Mouse (Mus musculus): ENCODE measurements around the gene Sh2b1. TPM values are rescaled to one million over a fixed set of nuclear protein-coding genes. Genes with fewer than 3 reads are reported as not detected.

Sh2b1 gene
- polyA plus RNA-seq, 1 experiment from 2014 or later, result 44.3 TPM

DNA sequence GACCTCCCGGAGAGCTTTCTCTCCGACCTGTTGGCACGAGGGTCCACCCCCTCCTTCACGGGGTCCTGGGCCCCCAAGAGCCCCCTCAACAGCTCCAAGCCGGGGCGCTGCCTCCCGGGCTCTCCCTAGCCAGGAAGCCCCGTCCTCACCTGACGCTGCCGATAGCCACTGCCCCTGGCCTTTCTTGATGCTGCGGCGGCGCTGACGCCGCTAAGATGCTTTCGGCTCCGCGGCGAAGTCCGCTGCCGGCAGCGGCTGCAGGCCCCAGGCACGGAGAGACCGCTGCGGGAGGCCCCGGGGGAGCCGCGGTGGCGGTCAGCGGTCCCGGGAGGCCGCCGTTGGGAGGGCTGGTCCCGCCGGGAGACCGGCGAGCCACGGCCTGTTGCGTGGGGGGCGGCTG, 27.5 kb upstream of the Sh2b1 start:
- H3K36me3 ChIP-seq (ENCODE audit: control insufficient read depth, insufficient read depth, low read length), result peaks cover 36% of the 10 kb centered on the region
- peak overlapping the region; percentile 91 for H3K4me2 ChIP-seq (ENCODE audit: low read depth, low read length)
- peak overlapping the region; percentile 95 for H3K4me3 ChIP-seq (ENCODE audit: low read depth, low read length)
- H3K9me3 ChIP-seq (ENCODE audit: control insufficient read depth, low read length), result no peaks in the 10 kb centered on the region
- H3K27ac ChIP-seq (replicated peaks; ENCODE audit: low read depth, low read length), result peak overlapping the region; percentile 100
- peaks cover 6% of the 10 kb centered on the region; the same call in 1 of the 2 replicates for H3K4me1 ChIP-seq (ENCODE audit: control insufficient read depth, insufficient read depth, low read length)
- H3K9ac ChIP-seq (ENCODE audit: low read depth, low read length), result peak overlapping the region; percentile 100
- 0% methylated on average over 16 of the region's 40 CpGs for WGBS
- ATAC-seq (ENCODE audit: low read depth) (no peak), DNase-seq (ENCODE audit: low spot score) (no peak)
- no peaks in the 10 kb centered on the region for H3K27me3 ChIP-seq (replicated peaks; ENCODE audit: control insufficient read depth, insufficient read depth, low read length)

- H3K4me3 ChIP-seq (ENCODE audit: low read depth, low read length), result peak overlapping the region; percentile 95
- peak overlapping the region; percentile 100 for H3K9ac ChIP-seq (ENCODE audit: low read depth, low read length)
- H3K4me2 ChIP-seq (ENCODE audit: low read depth, low read length), result peak overlapping the region; percentile 91
- peak overlapping the region; percentile 100 for H3K27ac ChIP-seq (replicated peaks; ENCODE audit: low read depth, low read length)
- peak; percentile 89 for ATAC-seq (ENCODE audit: low read depth)
- H3K4me1 ChIP-seq (ENCODE audit: control insufficient read depth, insufficient read depth, low read length), result peaks cover 6% of the 10 kb centered on the region; the same call in 1 of the 2 replicates
- peaks cover 41% of the 10 kb centered on the region for H3K36me3 ChIP-seq (ENCODE audit: control insufficient read depth, insufficient read depth, low read length)
- 0% methylated on average over 30 of the region's 57 CpGs for WGBS
- peak; percentile 99 for DNase-seq (ENCODE audit: low spot score)
- no peaks in the 10 kb centered on the region for H3K27me3 ChIP-seq (replicated peaks; ENCODE audit: control insufficient read depth, insufficient read depth, low read length)
- H3K9me3 ChIP-seq (ENCODE audit: control insufficient read depth, low read length), result no peaks in the 10 kb centered on the region
Measured at GRCm38 (mm10) chr7:126502023-126502741, 27.0 kb upstream of the Sh2b1 start.

GRCm38 (mm10) chr7:126501684-126502022, 26.4 kb upstream of the Sh2b1 start:
- Histone ChIP-seq H3K4me1 (ENCODE audit: control insufficient read depth, insufficient read depth, low read length) (peaks cover 6% of the 10 kb centered on the region; the same call in 1 of the 2 replicates), H3K9ac (ENCODE audit: low read depth, low read length) (peak overlapping the region; percentile 100), H3K9me3 (ENCODE audit: control insufficient read depth, low read length) (no peaks in the 10 kb centered on the region), H3K36me3 (ENCODE audit: control insufficient read depth, insufficient read depth, low read length) (peaks cover 47% of the 10 kb centered on the region), H3K27me3 (replicated peaks; ENCODE audit: control insufficient read depth, insufficient read depth, low read length) (no peaks in the 10 kb centered on the region), H3K4me2 (ENCODE audit: low read depth, low read length) (peak overlapping the region; percentile 91), H3K27ac (replicated peaks; ENCODE audit: low read depth, low read length) (peak overlapping the region; percentile 100), H3K4me3 (ENCODE audit: low read depth, low read length) (peak overlapping the region; percentile 95)
- 3% methylated on average over 9 of the region's 9 CpGs for WGBS
- no peak for ATAC-seq (ENCODE audit: low read depth)
- no peak for DNase-seq (ENCODE audit: low spot score)

DNA sequence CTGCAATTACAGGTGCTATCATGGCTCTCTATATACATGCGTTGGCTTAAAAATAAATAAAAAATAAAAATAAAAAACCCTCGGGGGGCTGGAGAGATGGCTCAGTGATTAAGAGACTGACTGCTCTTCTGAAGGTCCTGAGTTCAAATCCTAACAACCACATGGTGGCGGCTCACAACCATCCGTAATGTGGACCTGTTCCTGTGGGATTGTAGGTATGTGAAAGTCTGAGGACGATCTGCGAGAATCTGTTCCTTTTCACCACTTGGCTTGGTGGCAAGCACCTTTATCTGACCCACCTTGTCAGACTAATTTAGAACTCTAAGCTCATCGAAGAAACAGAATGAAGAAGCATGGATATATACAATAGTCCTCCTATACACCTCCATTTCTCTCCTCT, 24.2 kb upstream of the Sh2b1 start:
- DNase-seq (ENCODE audit: low spot score), result no peak
- Histone ChIP-seq H3K9ac (ENCODE audit: low read depth, low read length) (no peak overlapping the region), H3K4me3 (ENCODE audit: low read depth, low read length) (no peak overlapping the region), H3K27me3 (replicated peaks; ENCODE audit: control insufficient read depth, insufficient read depth, low read length) (no peaks in the 10 kb centered on the region), H3K9me3 (ENCODE audit: control insufficient read depth, low read length) (no peaks in the 10 kb centered on the region), H3K4me2 (ENCODE audit: low read depth, low read length) (no peak overlapping the region), H3K36me3 (ENCODE audit: control insufficient read depth, insufficient read depth, low read length) (peaks cover 69% of the 10 kb centered on the region), H3K4me1 (ENCODE audit: control insufficient read depth, insufficient read depth, low read length) (peaks cover 6% of the 10 kb centered on the region; the same call in 1 of the 2 replicates), H3K27ac (replicated peaks; ENCODE audit: low read depth, low read length) (no peak overlapping the region)
- no peak for ATAC-seq (ENCODE audit: low read depth)
- WGBS, result 92% methylated on average over 7 of the region's 7 CpGs

GRCm38 (mm10) chr7:126497966-126498365, 22.7 kb upstream of the Sh2b1 start:
- Histone ChIP-seq H3K4me3 (ENCODE audit: low read depth, low read length) (no peak overlapping the region), H3K27me3 (replicated peaks; ENCODE audit: control insufficient read depth, insufficient read depth, low read length) (no peaks in the 10 kb centered on the region), H3K4me2 (ENCODE audit: low read depth, low read length) (no peak overlapping the region), H3K36me3 (ENCODE audit: control insufficient read depth, insufficient read depth, low read length) (peaks cover 83% of the 10 kb centered on the region), H3K4me1 (ENCODE audit: control insufficient read depth, insufficient read depth, low read length) (no peaks in the 10 kb centered on the region), H3K9me3 (ENCODE audit: control insufficient read depth, low read length) (no peaks in the 10 kb centered on the region), H3K27ac (replicated peaks; ENCODE audit: low read depth, low read length) (no peak overlapping the region), H3K9ac (ENCODE audit: low read depth, low read length) (no peak overlapping the region)
- no peak for DNase-seq (ENCODE audit: low spot score)
- ATAC-seq (ENCODE audit: low read depth), result no peak
- 92% methylated on average over 12 of the region's 12 CpGs for WGBS

DNA sequence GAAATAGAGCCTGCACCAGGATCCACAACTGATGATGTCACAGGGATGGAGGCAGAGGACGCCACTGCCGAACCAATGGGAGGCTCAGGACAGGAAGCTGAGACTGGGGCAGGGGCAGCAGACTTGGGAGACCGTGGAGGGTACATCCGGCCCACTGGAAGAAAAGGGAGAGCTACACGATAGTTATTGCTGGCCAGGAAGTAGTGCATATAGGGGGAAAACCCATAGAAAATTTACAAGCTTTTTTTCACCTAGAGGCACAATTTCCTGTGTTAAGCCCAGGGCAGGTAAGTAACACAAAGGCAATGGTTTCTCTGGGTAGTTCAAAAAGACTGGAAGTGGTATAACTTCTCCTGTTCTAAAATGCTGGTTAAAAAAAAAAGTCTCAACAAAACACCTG, 21.3 kb upstream of the Sh2b1 start:
- no peak overlapping the region for H3K27ac ChIP-seq (replicated peaks; ENCODE audit: low read depth, low read length)
- no peak overlapping the region for H3K4me2 ChIP-seq (ENCODE audit: low read depth, low read length)
- no peaks in the 10 kb centered on the region for H3K9me3 ChIP-seq (ENCODE audit: control insufficient read depth, low read length)
- no peak for ATAC-seq (ENCODE audit: low read depth)
- no peaks in the 10 kb centered on the region for H3K27me3 ChIP-seq (replicated peaks; ENCODE audit: control insufficient read depth, insufficient read depth, low read length)
- no peak overlapping the region for H3K4me3 ChIP-seq (ENCODE audit: low read depth, low read length)
- H3K9ac ChIP-seq (ENCODE audit: low read depth, low read length), result no peak overlapping the region
- 79% methylated on average over 5 of the region's 5 CpGs for WGBS
- peaks cover 98% of the 10 kb centered on the region for H3K36me3 ChIP-seq (ENCODE audit: control insufficient read depth, insufficient read depth, low read length)
- no peaks in the 10 kb centered on the region for H3K4me1 ChIP-seq (ENCODE audit: control insufficient read depth, insufficient read depth, low read length)
- DNase-seq (ENCODE audit: low spot score), result no peak

- no peak overlapping the region for H3K4me2 ChIP-seq (ENCODE audit: low read depth, low read length)
- no peaks in the 10 kb centered on the region for H3K4me1 ChIP-seq (ENCODE audit: control insufficient read depth, insufficient read depth, low read length)
- no peak overlapping the region for H3K27ac ChIP-seq (replicated peaks; ENCODE audit: low read depth, low read length)
- DNase-seq (ENCODE audit: low spot score) (no peak), ATAC-seq (ENCODE audit: low read depth) (no peak)
- H3K4me3 ChIP-seq (ENCODE audit: low read depth, low read length), result no peak overlapping the region
- peaks cover 97% of the 10 kb centered on the region for H3K36me3 ChIP-seq (ENCODE audit: control insufficient read depth, insufficient read depth, low read length)
- no peaks in the 10 kb centered on the region for H3K27me3 ChIP-seq (replicated peaks; ENCODE audit: control insufficient read depth, insufficient read depth, low read length)
- WGBS, result 92% methylated on average over 6 of the region's 6 CpGs
- no peaks in the 10 kb centered on the region for H3K9me3 ChIP-seq (ENCODE audit: control insufficient read depth, low read length)
- H3K9ac ChIP-seq (ENCODE audit: low read depth, low read length), result no peak overlapping the region
Measured at GRCm38 (mm10) chr7:126494120-126494519, 18.9 kb upstream of the Sh2b1 start.

DNA sequence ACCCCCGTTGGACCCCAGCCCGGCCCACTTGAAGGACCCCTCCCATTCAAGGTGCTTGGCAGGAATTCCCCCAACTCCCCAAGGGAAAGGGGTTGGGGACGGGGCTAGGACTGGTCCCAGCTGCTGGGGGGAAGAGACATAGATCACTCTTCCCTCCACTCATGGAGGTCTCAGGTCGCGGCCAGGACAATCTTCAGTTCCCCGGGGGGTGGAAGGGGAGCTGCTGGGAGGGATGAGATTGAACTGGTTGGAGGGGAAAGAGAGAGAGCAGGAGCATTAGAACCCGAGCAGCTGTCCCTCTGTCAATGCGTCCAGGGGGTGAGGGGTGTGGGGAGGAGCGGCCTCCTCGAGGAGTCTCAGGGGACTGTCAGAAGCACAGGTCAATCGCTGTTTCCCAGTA, 16.7 kb upstream of the Sh2b1 start:
- 49% methylated on average over 10 of the region's 11 CpGs for WGBS
- H3K4me1 ChIP-seq (ENCODE audit: control insufficient read depth, insufficient read depth, low read length), result peaks cover 6% of the 10 kb centered on the region; the same call in 1 of the 2 replicates
- H3K27me3 ChIP-seq (replicated peaks; ENCODE audit: control insufficient read depth, insufficient read depth, low read length), result no peaks in the 10 kb centered on the region
- H3K9me3 ChIP-seq (ENCODE audit: control insufficient read depth, low read length), result no peaks in the 10 kb centered on the region
- ATAC-seq (ENCODE audit: low read depth), result no peak
- H3K9ac ChIP-seq (ENCODE audit: low read depth, low read length), result no peak overlapping the region; the same call in 1 of the 2 replicates
- H3K27ac ChIP-seq (replicated peaks; ENCODE audit: low read depth, low read length), result no peak overlapping the region
- no peak for DNase-seq (ENCODE audit: low spot score)
- H3K4me2 ChIP-seq (ENCODE audit: low read depth, low read length), result no peak overlapping the region
- no peak overlapping the region for H3K4me3 ChIP-seq (ENCODE audit: low read depth, low read length)
- peaks cover 75% of the 10 kb centered on the region for H3K36me3 ChIP-seq (ENCODE audit: control insufficient read depth, insufficient read depth, low read length)

DNA sequence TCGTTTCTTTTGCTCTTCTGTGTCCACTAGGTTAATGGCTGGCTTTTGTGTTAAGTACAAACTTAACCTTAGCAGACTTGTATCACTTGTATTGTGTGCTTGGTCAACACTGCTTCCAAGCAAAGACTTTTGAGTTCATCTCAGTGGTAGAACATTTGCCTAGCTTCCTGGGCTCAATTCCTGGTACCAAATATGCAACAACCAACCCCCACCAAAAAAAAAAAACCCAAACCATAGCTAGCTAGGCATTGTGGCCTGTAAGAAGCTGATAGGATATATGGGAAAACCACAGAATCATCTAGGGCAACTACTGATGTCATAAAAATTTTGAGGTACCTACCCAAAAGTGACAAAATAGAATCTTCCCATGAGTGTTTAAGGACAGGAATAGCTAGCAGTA, 15.8 kb upstream of the Sh2b1 start:
- no peak overlapping the region for H3K4me2 ChIP-seq (ENCODE audit: low read depth, low read length)
- H3K4me3 ChIP-seq (ENCODE audit: low read depth, low read length), result no peak overlapping the region
- no peak overlapping the region for H3K27ac ChIP-seq (replicated peaks; ENCODE audit: low read depth, low read length)
- H3K9me3 ChIP-seq (ENCODE audit: control insufficient read depth, low read length), result no peaks in the 10 kb centered on the region
- H3K27me3 ChIP-seq (replicated peaks; ENCODE audit: control insufficient read depth, insufficient read depth, low read length), result no peaks in the 10 kb centered on the region
- H3K36me3 ChIP-seq (ENCODE audit: control insufficient read depth, insufficient read depth, low read length), result peaks cover 66% of the 10 kb centered on the region
- peaks cover 6% of the 10 kb centered on the region; the same call in 1 of the 2 replicates for H3K4me1 ChIP-seq (ENCODE audit: control insufficient read depth, insufficient read depth, low read length)
- H3K9ac ChIP-seq (ENCODE audit: low read depth, low read length), result no peak overlapping the region
- no peak for ATAC-seq (ENCODE audit: low read depth)
- no peak for DNase-seq (ENCODE audit: low spot score)
- WGBS, result 84% methylated on average over 1 of the region's 1 CpGs

Measured in embryonic facial prominence, embryonic 14.5 days (tissue).